Mouse (Mus musculus) cerebellum, postnatal 4 days (tissue): Measurements from ENCODE around the gene Rnf169.
"Not testable (repeated sequence)": the region's sequence is repeated elsewhere in the genome, so short reads cannot be mapped to it uniquely, and the experiment has no call there.

Experiments used
- DNase-seq, 2 experiments: peaks; one replicate each; pipeline ENCODE4 v3.0.0; 2022; ENCODE audit warnings: low spot score in 2 of 2, mixed read lengths in 1 of 2

Gene Rnf169

GRCm38 (mm10) chr7:99979546-99980131 lies 609 bp downstream of the Rnf169 start:
- peak; percentile 26 to 40 for DNase-seq

- DNase-seq = no peak
Observed at GRCm38 (mm10) chr7:99979081-99979480, 1.2 kb downstream of the Rnf169 start.

GRCm38 (mm10) chr7:99978041-99978440 lies 2.2 kb downstream of the Rnf169 start:
- DNase-seq = no peak

- no peak for DNase-seq
Observed at GRCm38 (mm10) chr7:99975819-99976575, 4.3 kb downstream of the Rnf169 start.

- DNase-seq = no peak
Observed at GRCm38 (mm10) chr7:99974208-99974970, 5.9 kb downstream of the Rnf169 start.

- not testable (repeated sequence) for DNase-seq
Observed at GRCm38 (mm10) chr7:99972912-99973311, 7.3 kb downstream of the Rnf169 start.

- DNase-seq = no peak
Observed at GRCm38 (mm10) chr7:99971926-99972325, 8.3 kb downstream of the Rnf169 start.

GRCm38 (mm10) chr7:99969151-99969550 lies 11.1 kb downstream of the Rnf169 start:
- DNase-seq = no peak

- DNase-seq = no peak
Observed at GRCm38 (mm10) chr7:99966011-99966721, 14.1 kb downstream of the Rnf169 start.

GRCm38 (mm10) chr7:99965020-99965841 lies 15.0 kb downstream of the Rnf169 start:
- no peak for DNase-seq

- no peak for DNase-seq
Observed at GRCm38 (mm10) chr7:99963237-99963860, 16.9 kb downstream of the Rnf169 start.

- no peak for DNase-seq
Observed at GRCm38 (mm10) chr7:99962536-99963236, 17.6 kb downstream of the Rnf169 start.

- DNase-seq = no peak
Observed at GRCm38 (mm10) chr7:99961518-99961917, 18.7 kb downstream of the Rnf169 start.

- not testable (repeated sequence) for DNase-seq
Observed at GRCm38 (mm10) chr7:99960571-99960970, 19.7 kb downstream of the Rnf169 start.

- no peak for DNase-seq
Observed at GRCm38 (mm10) chr7:99957226-99957965, 22.9 kb downstream of the Rnf169 start.

GRCm38 (mm10) chr7:99956095-99956494 lies 24.2 kb downstream of the Rnf169 start:
- no peak for DNase-seq

- DNase-seq = no peak
Observed at GRCm38 (mm10) chr7:99954212-99954611, 26.0 kb downstream of the Rnf169 start.

- no peak for DNase-seq
Observed at GRCm38 (mm10) chr7:99953442-99954098, 26.7 kb downstream of the Rnf169 start.

GRCm38 (mm10) chr7:99947329-99947728 lies 32.9 kb downstream of the Rnf169 start:
- no peak for DNase-seq
